14 mouse cellular contexts compared by ENCODE assay signal in genomic region chr4:136518141-136518540, GRCm38 (mm10). TPM values are rescaled to one million over a fixed set of nuclear protein-coding genes. Genes with fewer than 3 reads are reported as not detected.
"Had no signal": no experiment of that assay in that cellular context is flagged by ENCODE, and none has a peak within 500 bp of the region (broad histone marks: within the 10 kb centered on the region; RNA-seq: fewer than 3 reads in every experiment).

No protein-coding gene starts in this region.

- DNase-seq: kidney, adult 18-20 months; kidney, postnatal 14 days; lung, adult 2 months; lung, postnatal 4 days; retina, postnatal 1 day; right cerebral cortex, postnatal 25 days; thymus, postnatal 36 days had no signal

- H3K9me3 ChIP-seq: limb, embryonic 10.5 days; liver, embryonic 15.5 days; midbrain, embryonic 10.5 days; midbrain, embryonic 15.5 days; neural tube, embryonic 13.5 days had no signal

- H3K4me2 ChIP-seq: liver, embryonic 11.5 days; liver, embryonic 15.5 days; midbrain, embryonic 15.5 days; neural tube, embryonic 13.5 days had no signal

- H3K9ac ChIP-seq: liver, embryonic 15.5 days; midbrain, embryonic 15.5 days; neural tube, embryonic 13.5 days had no signal

- H3K27me3 ChIP-seq: liver, embryonic 15.5 days; midbrain, embryonic 15.5 days; neural tube, embryonic 13.5 days had no signal

- ATAC-seq: lung, postnatal 0 days; midbrain, embryonic 15.5 days had no signal

- H3K4me3 ChIP-seq: limb, embryonic 10.5 days; liver, embryonic 15.5 days; midbrain, embryonic 10.5 days; midbrain, embryonic 15.5 days; neural tube, embryonic 13.5 days had no signal

- H3K36me3 ChIP-seq: liver, embryonic 15.5 days; midbrain, embryonic 15.5 days had no signal

- H3K27ac ChIP-seq: limb, embryonic 10.5 days; liver, embryonic 15.5 days; midbrain, embryonic 10.5 days; midbrain, embryonic 15.5 days; neural tube, embryonic 13.5 days had no signal

- H3K4me1 ChIP-seq: midbrain, embryonic 15.5 days had no signal

RNA-seq across cellular contexts. Expression of gene 6030445D17Rik, which starts 56.1 kb away (rescaled TPM):
- polyA plus RNA-seq: liver, embryonic 11.5 days had no signal
